Mouse (Mus musculus) layer of hippocampus, adult 2 months (tissue): ENCODE measurements around the gene Sh3pxd2b. TPM values are rescaled to one million over a fixed set of nuclear protein-coding genes. Genes with fewer than 3 reads are reported as not detected.

Experiments
- DNase-seq, 2 experiments: peaks; one replicate each; pipeline ENCODE4 v3.0.0; 2022; ENCODE audit warnings: low spot score in 2 of 2
- H3K27ac ChIP-seq: fragments of 200-600 bp; 2 replicates; pipeline ENCODE4 v1.8.1; 2022
- H3K4me3 ChIP-seq: fragments of 200-600 bp; 2 replicates; pipeline ENCODE4 v1.8.1; 2022; ENCODE audit warnings: mild to moderate bottlenecking
- CTCF ChIP-seq: fragments of 200-600 bp; conservative IDR thresholded peaks from 2 replicates; pipeline ENCODE4 v1.8.1; 2022; ENCODE audit warnings: antibody characterized with exemption, mild to moderate bottlenecking, moderate library complexity
- total RNA-seq, 2 experiments: library from RNA; stranded (reverse); gene quantifications; 2 replicates each; pipeline ENCODE4 v1.2.3; 2021

The Sh3pxd2b gene
- total RNA-seq, 2 experiments from 2014 or later: 10.2 to 11.1 TPM

DNA sequence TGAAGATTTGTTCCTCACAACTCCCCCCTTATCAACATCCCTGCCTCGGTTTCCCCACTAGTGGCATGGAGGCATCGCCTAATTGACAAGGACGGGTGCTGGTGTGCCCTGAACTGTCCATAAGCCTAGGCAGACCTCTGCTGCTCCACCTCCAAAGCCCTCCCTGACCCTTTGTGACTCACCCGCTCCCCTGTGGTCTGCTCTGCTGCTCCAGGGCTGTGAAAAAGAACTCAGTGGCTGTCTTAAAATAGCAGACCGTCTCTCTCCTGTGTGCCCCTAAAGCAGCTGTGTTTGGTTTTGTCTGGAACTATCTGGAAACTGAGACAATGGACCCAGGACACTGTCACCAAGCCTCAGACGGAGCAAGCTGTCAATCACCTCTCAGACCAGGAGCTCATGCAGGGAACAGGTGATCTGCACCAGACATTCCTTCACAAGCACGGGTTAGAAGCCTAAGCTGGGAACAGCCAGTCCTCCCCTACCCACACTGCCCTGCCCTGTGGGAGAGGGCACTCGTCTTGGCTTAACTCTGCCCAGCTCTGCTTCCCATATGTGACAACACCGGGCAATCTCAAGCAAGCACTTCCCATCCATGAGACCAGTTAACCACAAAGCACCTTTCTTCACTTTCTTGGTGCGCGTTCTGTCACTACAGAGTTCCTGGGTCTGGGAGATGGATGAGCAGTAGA lies 27.0 kb upstream of the Sh3pxd2b start:
- DNase-seq: no peak
- TF ChIP-seq CTCF: no peak

DNA sequence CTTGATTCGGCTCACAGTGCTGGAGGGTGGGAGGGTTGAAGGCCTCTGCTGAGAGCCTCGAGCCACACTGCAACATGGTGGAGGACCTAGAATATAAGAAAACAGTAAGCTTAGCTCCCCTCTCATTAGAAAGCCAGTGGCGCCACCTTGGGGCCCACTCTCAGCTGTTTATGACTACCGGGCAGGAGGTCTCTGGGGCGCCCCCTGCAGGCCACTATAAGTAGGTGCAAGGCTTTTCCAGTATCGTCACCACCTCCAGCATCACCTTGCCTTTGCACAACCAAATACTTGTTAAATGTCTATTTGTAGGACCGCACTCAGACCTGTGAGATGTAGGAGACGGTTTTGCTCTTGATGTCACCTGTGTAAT lies 26.4 kb upstream of the Sh3pxd2b start:
- DNase-seq: peak; percentile 65 to 71
- H3K4me3 ChIP-seq: no peak overlapping the region
- peak; percentile 98 for TF ChIP-seq CTCF
- no peak overlapping the region for H3K27ac ChIP-seq

More for the DNA sequence above, 27.0 kb upstream of the Sh3pxd2b start:
- Histone ChIP-seq H3K4me3 (no peak overlapping the region), H3K27ac (no peak overlapping the region)

- peak overlapping the region; percentile 26; the same call in 1 of the 2 replicates for H3K4me3 ChIP-seq
- TF ChIP-seq CTCF: peak; percentile 97
- H3K27ac ChIP-seq: no peak overlapping the region
- peak; percentile 71 to 85 for DNase-seq
Measured at GRCm38 (mm10) chr11:32324609-32325008, 23.0 kb upstream of the Sh3pxd2b start.

DNA sequence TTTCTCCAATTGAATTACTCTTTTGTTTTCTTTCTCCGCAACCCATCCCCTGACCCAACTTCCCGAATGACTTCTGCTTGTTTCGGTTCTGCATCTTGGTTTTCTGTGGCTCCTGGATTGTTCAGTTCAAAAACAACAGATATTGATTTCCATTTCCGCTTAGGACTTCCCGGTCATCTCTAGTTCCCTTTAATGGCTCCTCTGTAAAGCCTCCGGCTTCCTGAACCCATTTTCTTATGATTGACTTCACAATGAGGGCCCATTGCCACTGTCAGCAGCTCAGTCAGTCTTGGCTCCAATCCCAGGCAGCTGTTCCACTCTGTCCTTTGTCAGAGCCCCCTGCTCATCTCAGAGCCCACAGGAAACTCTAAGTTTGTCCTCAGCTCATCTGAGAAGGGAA lies 16.5 kb upstream of the Sh3pxd2b start:
- no peak for TF ChIP-seq CTCF
- H3K27ac ChIP-seq: no peak overlapping the region
- no peak overlapping the region for H3K4me3 ChIP-seq
- DNase-seq: no peak

- no peak for TF ChIP-seq CTCF
- Histone ChIP-seq H3K27ac (no peak overlapping the region), H3K4me3 (no peak overlapping the region)
- DNase-seq: no peak
Measured at GRCm38 (mm10) chr11:32331861-32332260, 15.8 kb upstream of the Sh3pxd2b start.

DNA sequence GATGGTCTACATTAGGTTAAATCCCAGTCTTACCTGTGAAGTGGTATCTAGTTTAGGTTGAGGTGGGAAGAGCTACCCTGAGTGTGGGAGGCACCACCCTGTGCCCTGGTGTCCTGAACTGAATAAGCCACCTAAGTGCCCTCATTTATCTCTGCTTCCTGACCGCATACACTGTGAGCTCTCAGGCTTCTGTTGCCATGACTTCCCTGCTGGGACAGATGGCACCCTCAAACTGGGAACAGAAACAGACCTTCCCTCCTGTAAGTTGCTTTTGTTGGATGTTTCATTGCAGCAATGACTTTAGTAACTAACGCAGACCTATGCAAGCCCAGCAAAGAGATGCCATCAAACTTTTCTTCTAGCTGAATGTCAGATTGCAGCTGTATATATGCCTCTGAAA lies 14.4 kb upstream of the Sh3pxd2b start:
- DNase-seq: peak in 1 of 2 experiments; percentile 46
- no peak for TF ChIP-seq CTCF
- peak overlapping the region; percentile 76; the same call in 1 of the 2 replicates for H3K27ac ChIP-seq
- no peak overlapping the region for H3K4me3 ChIP-seq

- no peak for TF ChIP-seq CTCF
- Histone ChIP-seq H3K27ac (no peak overlapping the region), H3K4me3 (no peak overlapping the region)
- no peak for DNase-seq
Measured at GRCm38 (mm10) chr11:32336435-32336907, 11.1 kb upstream of the Sh3pxd2b start.

DNA sequence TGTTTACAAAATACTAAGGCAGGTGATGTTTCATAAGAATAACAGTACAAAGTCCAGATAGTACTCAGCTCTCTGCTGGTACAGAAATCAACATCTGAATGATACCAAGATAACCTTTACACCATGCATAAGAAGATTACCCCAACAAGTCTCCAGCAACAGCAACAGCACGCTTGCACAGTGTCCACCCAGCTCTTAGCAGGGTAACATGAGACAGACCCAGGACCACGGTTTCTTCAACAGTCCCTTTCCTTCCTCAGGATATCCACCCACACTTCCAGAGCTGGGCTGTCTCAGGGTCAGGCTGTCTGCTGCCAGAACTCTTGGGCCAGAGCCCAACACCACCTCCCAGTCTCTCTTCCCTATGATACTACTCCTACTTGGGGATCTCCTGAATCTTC lies 8.5 kb upstream of the Sh3pxd2b start:
- H3K4me3 ChIP-seq: no peak overlapping the region
- H3K27ac ChIP-seq: no peak overlapping the region
- no peak for TF ChIP-seq CTCF
- no peak for DNase-seq

DNA sequence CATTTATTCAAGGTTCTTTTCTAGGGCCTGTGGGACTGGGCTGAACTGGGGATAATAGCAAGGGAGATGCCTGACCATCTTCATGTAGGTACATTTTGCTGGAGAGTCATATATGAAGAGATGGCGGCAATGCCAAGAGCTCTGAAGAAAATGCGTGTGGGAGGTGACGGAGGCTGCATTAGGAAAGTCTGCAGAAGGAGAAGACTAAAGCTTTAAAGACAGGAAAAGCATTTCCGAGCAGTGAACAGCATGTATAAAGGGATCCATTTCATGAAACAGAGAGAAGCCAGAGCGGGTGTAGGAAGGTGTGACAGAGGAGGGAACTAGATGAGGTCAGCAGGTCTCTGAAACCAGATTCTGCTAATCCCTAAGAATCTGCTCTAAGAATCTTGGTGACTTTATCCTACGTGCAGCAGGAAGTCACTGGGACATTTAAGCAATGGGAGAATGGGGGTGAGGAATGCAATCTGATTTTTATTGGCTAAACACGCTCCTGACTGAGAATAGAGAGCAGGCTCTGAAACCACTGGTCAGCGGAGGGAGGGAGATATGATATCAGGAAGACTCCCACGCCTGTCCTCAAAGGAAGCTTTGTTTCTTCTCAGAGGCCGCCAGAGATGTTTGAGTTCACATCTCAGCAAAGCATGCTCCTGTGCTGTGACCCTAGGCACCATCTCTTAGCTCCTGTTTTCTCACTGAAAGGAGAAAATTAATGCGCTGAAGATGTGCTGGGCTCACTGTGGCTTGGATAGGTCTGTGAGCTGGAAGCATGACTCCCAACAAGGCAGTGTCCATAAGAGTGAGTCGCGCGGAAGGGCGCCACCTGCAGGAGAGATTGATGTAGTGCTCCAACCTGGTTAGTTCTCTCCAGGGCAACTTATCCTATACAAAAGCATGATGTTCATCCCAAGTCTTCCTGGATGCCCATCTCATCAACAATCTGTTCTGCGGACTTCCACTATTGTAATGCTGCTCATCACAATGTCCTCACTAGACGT lies 6.8 kb upstream of the Sh3pxd2b start:
- TF ChIP-seq CTCF: peak; percentile 86
- peak in 1 of 2 experiments; percentile 40 for DNase-seq
- H3K27ac ChIP-seq: no peak overlapping the region
- H3K4me3 ChIP-seq: no peak overlapping the region

GRCm38 (mm10) chr11:32342770-32343191 lies 4.8 kb upstream of the Sh3pxd2b start:
- Histone ChIP-seq H3K4me3 (no peak overlapping the region), H3K27ac (no peak overlapping the region)
- TF ChIP-seq CTCF: peak; percentile 81
- peak in 1 of 2 experiments; percentile 62 for DNase-seq

DNA sequence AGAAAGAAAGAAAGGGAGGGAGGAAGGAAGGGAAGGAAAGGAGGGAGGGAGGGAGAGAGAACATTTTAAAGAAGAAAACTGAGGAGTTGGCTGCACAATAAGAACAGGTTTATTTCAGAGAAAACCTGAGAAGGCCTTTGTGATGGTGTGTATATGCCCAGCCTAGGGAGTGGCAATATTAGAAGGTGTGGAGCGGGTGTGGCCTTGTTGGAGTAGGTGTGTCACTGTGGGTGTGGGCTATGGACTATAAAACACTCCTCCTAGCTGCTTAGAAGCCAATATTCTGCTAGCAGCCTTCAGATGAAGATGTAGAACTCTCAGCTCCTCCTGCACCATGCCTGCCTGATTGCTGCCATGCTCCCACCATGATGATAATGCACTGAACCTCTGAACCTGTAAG lies 4.3 kb upstream of the Sh3pxd2b start:
- no peak overlapping the region for H3K27ac ChIP-seq
- TF ChIP-seq CTCF: no peak
- H3K4me3 ChIP-seq: no peak overlapping the region
- no peak for DNase-seq

DNA sequence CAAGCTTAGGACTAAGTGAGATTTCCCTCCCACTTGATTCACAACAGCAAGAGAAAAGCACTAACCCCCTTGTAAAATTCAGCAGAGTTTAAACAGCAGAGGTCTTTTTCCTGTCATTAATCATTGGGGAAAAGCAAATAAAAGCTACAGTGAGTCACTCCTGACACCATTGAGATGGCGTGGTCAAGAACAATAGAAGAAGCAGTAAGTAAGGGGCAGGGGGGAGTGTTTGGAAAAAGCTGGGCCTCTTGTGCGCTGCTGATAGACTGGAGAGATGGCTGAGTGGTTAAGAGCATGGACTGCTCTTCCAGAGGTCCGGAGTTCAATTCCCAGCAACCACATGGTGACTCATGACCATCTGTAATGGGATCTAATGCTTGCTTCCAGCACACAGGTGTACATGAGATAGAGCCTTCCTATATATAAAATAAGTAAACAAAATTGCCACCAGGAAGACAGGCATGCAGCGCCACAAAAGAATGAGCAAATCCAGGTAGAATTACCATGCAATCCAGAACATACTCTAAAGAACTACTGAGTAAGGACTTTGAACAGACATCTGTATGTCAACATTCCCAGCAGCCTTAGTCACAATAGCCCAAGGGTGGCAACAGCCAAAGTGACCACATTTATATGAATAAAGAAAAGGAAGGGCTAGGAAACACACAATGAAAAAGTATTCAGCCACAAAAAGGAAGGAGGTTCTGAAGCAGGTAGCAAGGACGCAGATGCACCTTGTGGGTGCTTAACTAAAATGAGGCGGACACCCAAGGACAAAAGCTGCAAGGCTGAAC lies 1.9 kb upstream of the Sh3pxd2b start:
- Histone ChIP-seq H3K4me3 (no peak overlapping the region), H3K27ac (no peak overlapping the region)
- DNase-seq: no peak
- no peak for TF ChIP-seq CTCF
